Mouse (Mus musculus): ENCODE results near the gene Enc1.

GRCm38 (mm10) chr13:97223856-97224255 lies 17.0 kb upstream of the Enc1 start:
- no peak for TF ChIP-seq CHD2 (IDR thresholded peaks at IDR 0.05; ENCODE audit: low read depth, low read length)
- no peak for TF ChIP-seq ZC3H11A (IDR thresholded peaks at IDR 0.05; ENCODE audit: borderline replicate concordance, low read depth, low read length)
- TF ChIP-seq MAFK (IDR thresholded peaks at IDR 0.05; ENCODE audit: insufficient read depth, low read depth, low read length), result no peak

All from ES-E14 (cell line).